Mouse (Mus musculus) right cerebral cortex, adult 18-20 months (tissue): ENCODE measurements at regions not wholly inside any gene's neighbourhood (a gene's known extent, or its start where the extent isn't known, plus 50 kb on each side); places are given as distances from the start of the nearest gene placed in this dataset.

Source experiments
- DNase-seq: peaks from one replicate; pipeline ENCODE4 v3.0.0; 2022; ENCODE audit warnings: mixed read lengths

DNA sequence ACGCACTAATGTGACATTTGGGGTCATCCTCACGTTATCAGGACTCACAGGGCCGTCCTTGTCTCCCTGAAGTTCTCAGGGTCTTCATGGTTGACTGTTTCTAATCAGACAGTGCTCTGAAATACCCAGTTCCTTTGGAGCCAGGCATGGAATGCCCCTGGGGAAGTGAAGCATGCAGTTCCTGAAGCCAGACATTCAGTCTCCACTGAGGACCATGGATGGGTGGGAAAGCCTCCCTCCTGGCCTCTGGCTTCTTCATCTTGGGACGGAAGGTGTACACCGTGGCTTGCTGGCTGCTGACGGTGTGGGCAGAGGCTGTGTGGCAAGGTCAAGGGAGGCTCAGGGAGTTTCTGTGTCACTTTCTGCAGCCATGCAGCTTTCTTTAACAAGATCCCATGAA, 184.2 kb upstream of the Gm5148 start:
- DNase-seq = no peak

DNA sequence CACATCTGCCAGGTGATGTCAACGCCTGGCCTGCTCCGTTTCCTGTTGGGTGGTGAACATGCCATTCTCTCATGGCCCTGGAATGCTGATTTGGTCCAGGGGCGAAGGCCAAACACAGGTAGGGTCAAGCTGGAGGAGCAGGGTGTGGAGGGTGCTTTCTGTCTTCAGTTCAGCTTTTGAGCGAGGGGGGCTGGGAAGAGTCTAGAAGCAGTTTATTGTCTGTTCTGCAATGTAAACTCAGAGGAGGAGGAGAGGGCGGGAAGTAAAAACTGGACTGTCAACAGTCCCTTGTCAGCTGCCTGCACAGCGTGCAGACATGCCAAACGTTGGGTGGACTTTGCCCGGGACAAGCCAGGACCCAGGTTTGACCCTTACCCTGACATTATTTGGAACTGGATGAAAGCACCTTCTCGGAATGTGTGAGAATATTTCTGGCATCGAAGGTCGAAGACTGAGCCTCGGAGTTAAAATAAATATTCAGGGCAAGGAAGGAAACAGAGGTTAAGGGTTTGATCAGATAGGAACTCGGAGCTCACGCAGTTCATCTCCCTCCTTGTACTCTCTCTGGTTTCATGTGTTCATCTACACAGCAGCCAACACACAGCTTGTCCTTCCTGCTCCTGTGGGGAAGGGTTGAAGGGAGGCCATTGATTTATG, 183.3 kb upstream of the Gm5148 start:
- no peak for DNase-seq

DNA sequence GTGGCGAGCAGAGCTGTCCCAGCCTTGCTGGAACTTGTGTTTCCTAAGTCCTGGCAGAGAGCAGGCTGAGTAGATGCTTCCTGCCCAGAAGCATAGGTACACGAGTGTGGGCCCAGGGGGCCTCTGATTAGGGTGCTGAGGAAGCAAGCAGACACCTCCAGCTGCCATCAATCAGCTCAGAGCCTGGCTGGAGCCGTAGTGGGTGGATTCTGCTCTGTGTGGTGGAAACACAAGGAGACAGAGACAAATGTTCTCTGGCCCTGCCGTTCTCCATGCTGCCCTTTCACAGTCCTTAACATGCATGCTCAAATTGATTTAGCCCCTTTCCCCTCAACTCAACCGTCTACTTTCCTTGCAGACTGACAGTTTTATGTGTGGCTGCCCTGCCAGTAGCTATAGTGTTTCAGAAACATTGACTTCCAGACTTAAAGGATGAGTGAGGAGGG, 182.5 kb upstream of the Gm5148 start:
- DNase-seq = no peak

DNA sequence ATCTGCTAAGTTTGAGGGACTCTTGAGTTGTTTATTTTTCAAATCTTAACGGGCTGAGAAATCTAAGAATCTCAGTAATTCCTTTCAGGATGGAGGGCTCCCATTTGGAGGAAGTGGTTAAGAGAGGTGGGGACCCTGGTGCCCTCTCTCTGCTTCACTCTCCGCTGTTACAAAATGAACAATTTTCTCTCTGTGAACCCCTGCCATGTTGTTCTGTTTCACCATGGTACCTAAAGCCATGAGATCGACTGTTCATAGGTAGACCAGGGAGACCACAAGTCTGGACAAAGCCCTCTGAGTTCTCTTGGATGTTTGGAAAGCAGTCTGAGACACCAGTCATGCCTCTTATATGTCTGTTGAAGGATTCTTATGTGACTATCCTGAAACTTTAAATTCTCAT, 179.9 kb upstream of the Gm5148 start:
- no peak for DNase-seq

DNA sequence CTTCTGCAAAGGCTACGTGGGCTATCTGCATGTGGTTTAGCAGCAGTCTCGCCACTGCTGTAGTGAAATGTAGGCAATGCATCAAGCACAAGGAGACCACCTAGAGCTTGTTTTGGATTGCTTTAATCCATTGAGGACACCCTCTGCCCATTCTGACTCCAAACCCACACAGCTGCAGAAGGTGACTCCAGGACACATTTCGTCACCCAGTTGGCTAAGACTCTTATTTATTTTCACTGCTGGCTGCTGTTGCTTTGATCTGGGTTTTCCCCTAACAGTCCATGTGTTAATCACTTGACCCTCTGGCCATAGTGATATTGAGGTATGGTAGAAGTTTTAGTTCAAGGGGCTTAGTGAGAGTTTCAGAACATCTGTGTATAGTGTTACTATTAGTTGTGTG, 179.2 kb upstream of the Gm5148 start:
- DNase-seq = no peak

DNA sequence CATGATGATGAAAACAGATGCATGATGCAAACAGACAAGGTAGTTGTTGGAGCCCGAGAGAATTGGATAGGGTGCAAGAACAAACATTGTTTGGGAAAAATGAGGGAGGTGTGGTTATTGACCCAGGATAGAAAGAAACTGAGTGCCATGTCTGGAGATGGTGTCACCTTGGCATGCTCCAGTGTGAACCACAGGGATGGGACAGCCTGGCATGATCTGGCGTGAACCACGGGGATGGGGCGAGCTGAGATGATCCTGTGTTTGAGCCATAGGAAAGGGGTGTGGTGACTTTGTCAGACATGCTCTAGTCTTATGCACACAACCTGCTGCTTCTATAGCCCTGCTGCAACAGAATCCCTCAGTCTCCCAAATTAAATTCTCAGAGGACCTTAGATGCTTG, 178.7 kb upstream of the Gm5148 start:
- no peak for DNase-seq

DNA sequence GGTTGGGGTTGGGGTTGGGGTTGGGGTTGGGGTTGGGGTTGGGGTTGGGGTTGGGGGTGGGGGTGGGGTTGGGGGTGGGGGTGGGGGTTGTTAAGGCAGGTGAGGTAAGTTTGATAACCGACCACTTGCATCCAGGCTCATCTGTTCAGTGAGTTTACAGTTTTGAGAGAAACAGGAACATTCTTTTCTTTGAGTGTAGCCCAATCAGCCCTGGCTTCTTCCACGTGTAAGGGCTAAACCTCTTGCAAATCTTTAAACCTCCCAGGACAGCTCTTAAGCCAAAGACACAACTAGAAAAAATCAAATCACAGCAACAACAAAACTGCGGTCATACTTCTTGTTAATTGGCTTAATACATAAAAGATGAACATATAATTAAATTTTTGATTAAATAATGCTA, 173.1 kb upstream of the Gm5148 start:
- DNase-seq = no peak

DNA sequence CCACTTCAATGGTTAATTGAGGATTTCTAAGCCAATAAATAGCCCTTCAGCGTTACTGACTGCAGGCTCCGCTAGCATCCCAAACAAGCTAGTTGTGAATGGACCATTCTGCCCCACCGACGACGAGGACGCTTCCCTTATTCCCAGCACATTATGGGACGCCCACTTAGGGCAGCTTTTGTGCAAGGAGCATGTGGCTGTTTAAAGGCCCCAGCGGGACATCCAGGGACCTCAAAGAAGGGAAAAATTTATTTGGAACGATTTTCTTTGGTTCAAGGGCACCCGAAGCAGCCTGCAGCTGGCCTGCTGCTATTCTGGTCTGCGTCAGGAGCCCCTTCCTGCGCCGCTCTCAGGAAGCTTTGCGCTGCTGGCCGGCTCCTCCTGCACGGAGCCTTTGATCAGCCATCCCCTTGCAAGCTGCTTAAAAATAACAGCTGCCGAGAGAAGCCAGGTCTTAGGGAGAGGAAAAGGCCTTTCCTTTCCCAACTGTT, 172.6 kb upstream of the Gm5148 start:
- peak; percentile 26 for DNase-seq

DNA sequence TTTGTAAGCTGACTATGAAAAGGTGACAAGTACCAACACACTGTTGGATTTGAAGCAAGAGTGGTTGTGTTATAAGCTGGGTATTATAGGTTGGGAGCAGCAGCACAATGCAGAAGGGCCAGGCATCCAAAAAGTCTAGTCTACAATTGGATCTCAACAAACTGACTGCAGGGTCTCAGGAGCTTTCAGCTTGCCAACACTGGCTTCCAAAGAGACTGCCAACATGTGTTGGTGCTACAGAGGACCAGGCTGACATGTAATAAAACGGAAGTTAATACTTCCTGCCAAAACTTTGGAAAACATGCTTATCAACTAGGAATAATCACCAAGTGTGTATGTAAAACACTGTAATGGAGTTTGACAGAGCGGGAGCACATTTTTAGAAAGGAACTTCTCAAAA, 170.3 kb upstream of the Gm5148 start:
- no peak for DNase-seq

DNA sequence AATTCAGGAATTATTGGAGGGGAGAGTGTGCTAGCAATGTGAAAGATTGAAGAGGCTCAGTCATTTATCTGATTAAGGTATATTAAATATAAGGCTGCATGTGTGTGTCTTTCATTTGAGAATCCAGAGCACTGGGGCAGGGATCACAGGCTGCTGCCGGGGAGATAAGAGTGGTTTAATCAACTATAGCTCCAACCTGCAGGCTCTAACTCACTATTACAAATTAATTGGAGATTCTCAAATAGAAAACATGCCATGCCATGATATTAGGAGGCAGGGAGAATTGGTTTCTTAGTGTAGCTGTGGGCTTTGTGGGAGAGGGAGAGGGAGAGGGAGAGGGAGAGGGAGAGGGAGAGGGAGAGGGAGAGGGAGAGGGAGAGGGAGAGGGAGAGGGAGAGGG, 165.9 kb upstream of the Gm5148 start:
- DNase-seq = no peak

DNA sequence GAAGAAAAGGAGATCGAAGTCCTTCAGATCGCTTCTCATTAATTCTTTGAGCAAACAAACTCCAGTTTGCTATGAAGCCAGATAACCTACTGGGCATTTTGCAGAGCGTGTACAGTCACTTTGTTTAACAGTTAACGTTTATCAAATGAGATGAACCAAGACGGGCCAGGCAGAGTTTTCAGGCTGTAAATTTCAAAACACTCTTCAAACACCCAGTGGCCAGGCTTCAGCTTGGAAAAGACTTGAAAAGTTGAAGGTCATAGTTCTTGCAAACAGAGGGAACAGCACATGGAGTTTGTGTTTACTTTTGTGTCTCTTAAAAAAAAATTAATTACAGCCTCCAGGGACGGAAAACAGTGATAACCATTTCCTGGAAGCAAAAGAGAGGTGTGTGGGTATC, 164.2 kb upstream of the Gm5148 start:
- DNase-seq = no peak

DNA sequence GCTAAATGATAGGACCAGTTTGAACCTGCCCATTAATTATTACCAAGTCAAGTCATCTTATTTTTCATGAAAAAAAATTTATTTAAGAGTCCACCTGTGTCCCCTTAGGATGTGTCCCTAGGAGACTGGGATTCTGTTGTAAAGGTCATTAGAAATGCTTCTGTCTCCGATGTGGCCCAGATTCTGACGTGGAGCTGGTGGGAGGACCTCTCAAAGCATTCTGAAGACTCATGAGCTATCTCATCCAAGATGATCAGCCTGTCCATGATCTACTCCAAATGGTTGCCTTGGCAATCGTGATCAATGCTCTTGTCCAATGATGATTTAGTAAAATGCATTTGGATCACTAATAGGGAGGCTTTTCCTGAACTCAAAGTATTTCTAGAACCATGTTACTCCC, 163.4 kb upstream of the Gm5148 start:
- DNase-seq = no peak

DNA sequence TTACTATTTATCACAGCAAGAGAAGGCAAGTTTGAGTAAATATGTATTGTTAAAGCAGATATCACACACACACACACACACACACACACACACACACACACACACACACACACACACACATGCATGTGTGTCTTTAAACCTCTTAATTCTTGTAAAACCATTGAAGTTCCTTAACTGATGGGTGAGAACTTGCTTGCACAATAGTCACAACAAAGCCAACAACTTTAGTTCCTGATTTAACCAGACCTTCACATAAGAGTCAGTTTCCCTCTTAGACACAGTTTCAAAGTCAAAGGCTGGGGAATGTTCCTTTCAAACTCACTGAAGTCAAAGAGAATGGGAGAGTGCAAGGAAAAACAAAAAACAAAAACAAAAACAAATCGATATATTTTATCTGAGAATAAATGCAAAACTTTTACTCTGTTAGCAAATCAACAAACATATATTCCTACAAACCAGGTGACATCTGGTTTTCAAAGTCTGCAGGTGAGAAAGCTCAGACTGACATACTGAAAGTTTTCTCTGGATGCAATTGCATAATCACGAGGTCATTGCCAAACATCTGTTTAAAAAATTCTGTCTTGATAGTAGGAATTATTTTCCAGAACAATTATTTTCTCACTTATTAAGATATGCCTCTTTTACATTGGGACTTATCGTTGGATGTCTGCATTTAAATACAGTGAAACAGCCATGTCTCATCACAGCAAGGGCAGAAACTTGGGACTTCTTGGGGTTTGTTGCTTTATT, 162.6 kb upstream of the Gm5148 start:
- no peak for DNase-seq

DNA sequence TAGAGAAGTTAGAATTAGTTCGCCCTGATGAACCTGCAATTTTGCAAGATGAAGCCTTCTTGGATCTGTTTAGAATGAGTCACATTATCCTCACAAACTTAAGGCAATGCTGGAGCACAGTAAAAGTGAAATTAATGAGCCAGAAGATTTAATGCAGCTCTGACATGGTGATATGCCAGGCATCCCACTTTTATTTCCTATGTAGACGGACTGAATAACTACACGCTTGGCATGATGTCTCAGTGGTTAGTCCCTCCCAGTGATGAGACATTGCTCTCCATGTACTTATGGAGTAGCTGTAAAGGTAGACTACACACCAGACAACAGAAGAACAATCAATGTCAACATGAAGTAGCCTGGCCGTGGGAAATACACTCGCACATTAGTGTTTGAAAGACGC, 161.5 kb upstream of the Gm5148 start:
- no peak for DNase-seq

DNA sequence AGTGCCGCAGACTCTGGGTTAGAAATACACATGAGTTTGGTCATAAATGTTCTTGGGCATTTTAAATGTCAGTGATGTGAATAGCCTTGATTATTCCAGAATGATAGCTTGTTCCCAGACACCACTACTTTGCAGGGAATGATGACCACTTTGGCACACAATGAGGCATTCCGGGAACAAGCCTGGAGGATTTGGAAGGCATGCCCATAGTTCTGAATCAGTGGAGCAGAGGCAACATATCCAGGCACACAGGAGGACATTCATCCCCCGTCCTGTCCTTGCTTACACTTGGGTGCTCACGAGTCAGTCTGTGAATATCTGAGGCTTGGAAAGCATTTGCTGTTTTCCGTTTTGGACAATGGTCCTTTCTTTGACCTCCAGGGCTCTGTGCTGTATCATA, 158.1 kb upstream of the Gm5148 start:
- DNase-seq = no peak

DNA sequence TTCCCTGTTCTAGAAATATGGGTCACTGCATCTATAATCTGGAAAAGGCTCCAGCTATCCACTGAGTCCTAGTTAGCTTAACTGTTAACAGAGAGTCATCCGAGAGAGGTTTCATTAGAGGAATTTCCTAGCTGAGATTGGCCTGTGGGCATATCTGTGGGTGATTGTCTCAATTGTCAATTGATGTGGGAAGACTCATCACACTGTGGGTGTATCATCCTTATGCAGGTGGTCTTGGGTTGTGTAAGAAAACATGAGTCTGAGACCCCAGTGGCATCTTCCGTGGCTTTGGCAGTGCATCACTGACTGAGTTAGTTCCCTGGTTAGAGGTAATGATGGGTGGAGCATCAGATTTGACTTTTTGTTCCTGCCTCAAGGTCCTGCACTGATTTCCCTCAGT, 156.7 kb upstream of the Gm5148 start:
- no peak for DNase-seq

DNA sequence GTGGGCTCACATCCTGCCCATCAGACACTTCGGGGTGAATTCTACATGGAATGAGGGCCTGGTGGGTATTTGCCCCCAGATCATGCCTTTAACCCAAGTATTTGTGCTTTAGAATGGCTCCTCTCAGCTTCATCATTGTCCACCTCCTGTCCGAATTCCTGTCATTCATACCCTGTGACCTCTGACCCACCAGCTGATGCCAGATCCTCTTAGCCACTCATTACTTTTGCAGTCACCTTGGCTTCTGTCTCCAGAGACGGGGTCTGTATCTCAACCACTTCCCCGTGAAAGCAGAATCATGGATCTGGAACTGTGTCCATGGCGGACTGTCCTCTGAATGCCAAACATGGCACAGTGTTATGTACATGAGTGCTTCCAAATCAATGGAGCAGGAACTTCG, 154.8 kb upstream of the Gm5148 start:
- DNase-seq = no peak

DNA sequence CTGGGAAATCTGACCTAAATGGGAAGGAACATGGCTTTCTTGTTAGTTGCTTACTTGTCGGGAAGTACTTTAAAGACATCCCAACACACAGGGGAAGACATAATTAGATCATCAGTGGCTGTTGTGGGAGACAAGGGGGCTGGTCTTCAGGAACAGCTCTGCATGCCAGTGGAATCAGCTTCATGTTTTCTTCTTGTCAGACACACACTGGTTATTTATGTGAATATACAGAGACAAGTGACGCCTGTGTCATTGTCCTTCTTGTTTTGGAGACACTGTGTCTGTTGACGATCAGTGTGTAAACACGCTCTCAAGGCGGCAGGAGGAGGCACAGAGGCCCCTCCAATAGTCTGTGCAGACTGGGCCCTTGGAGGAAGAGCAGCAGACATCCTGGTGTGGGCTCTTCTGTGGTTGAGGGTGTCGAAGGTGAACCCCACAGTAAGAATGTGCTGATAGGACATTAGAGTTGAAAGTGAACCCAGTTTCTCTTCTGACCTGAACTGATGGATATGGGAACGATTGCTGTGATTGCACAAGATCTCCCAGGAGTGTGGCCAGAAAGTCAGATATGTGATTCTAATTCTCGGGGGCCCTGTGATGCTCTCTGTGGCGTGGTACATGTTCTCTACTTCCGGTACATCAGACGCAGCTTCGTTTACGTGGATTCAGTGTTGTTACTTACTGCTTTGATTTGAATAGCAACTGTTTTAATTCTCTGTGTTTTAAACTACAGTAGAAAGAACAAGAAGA, 151.9 kb upstream of the Gm5148 start:
- DNase-seq = no peak

DNA sequence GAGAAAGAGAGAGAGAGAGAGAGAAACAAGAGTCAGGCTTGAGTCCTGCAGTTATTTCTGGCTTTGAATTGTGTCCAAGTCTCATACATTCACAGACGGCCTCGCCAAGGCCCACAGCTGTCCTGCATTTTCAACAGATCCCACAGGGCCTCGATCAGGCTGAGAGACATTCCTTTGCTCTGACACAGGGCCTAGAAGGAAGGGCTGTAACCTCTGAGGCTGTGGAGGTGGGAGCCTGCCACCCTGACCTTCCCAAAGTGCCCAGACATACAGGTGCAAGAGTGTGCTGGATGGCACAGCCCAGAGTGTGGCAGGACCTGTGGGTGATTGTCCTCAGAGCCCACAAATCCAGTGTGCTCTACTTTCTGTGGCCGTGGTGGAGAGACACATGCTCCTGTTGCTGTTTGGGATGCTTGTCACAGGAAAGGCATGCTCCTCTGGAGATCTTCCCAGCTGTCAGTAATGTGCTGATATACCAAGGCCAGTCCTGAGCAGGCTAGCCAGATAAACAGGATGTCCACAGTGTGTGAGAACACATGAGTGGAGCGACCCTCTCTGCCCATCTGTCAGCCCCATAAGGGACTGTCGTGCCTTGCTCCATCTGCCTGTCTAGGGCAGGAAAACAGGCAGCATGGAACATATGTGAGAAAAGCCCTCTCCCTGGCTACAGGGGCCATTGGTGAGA, 151.2 kb upstream of the Gm5148 start:
- no peak for DNase-seq

DNA sequence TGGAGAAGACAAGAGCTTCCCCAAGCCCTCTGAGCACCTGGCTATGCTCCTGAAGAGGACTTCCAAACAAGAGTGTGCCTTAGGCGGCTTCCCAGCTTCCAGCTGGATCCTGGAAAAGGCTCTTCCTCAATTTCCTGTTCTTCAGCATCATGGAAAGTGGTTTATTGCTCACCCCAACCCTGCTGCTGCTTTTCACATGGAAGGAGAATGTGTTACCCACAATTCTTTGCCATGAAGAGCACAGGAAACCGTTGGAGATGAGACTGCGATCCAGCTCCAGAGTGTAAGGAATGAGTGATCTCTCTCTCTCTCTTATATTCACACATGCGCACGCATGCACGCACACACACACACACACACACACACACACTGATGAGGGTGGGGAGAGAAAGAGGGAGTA, 150.6 kb upstream of the Gm5148 start:
- DNase-seq = no peak

DNA sequence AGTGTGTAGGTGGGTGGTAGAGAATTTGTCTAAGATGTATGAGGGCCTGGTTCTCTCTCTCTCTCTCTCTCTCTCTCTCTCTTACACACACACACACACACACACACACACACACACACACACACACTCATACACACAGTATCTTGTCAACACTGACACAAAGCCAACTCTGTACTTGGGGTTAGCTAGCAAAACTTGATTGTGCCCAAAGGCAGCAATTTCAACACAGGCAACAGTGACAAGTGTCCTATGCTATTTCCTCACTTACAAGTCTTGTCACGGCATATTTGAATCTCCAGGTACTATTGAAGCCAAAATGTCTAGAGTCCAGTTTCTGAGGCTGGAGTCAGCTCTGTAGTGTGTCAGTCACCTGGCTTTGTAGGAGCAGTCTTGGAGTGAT, 150.1 kb upstream of the Gm5148 start:
- no peak for DNase-seq

DNA sequence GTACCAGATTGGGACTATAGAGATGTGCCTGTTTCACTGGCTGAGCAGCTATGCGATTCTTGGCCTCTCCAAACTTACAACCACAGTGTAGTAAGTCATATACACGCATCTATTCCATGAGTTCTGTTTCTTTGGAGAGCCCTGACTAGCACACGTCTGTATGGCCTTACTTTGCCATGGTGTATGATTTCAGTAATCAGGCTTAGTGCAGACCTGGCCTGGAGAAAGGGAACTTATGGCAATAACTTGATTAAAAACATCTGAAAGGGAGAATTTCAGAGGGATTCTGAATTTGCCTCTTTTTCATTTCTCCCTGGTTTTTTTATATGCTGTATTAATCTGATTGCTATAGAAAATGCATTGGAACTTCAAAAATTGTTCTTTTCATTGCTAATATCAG, 148.0 kb upstream of the Gm5148 start:
- DNase-seq = no peak

DNA sequence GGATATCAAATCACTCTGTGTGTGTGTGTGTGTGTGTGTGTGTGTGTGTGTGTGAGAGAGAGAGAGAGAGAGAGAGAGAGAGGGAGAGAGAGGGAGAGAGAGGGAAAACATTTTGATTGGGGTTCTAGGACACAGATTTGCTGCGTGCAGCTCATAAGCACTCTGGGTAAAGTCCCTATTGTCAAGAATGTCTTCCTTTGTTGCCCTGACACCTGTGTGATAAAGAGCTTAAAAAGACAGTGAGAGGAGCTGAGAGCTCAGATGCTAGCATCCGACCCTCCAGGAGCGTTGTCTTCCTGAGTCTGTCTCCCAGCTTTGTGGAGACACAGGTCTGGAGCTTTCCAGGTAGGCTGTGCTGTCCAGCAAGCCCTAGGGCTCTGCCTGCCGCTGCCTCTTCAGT, 146.8 kb upstream of the Gm5148 start:
- no peak for DNase-seq
